Mouse (Mus musculus): ENCODE results near the gene Apol7c.
"Not testable (repeated sequence)": the region's sequence is repeated elsewhere in the genome, so short reads cannot be mapped to it uniquely, and the experiment has no call there.

DNA sequence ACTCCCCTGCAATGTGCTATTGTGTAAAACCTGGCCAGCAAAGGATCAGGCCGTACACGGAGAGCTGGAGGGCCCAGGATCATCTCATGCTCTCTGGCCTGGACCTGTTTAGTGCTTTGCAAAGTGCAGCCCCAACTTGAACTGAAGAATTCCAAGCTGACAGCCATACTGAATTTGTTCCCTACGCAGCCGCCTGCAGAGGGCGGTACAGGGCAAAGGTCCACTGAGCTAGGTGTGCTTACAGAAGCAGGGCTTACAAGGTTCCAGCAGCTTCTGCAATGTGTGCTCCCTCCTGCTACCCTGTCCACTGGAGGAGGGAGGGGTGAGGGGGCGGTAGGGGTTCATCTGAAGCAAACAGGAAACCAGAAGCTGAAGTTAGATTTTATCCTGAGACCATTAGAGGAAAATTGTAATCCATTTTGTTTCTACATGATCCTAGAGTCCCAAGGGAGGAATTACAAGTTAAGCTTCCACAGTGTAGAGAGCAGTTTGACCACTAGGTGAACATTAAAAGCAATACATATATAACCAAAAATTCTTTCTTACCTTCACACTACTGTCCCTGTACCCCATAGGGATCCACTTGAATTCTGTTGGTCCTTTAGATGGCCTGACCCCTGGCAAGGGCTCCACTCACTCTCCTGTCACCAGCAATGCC lies 9.8 kb downstream of the Apol7c start:
- not testable (repeated sequence) for TF ChIP-seq POLR2A (IDR thresholded peaks at IDR 0.05; ENCODE audit: borderline replicate concordance, low read depth, low read length); CTCF (IDR thresholded peaks at IDR 0.05; ENCODE audit: low read depth, low read length)
